Mouse (Mus musculus) embryonic facial prominence, embryonic 15.5 days (tissue): ENCODE results near the gene Prm3. TPM values are rescaled to one million over a fixed set of nuclear protein-coding genes. Genes with fewer than 3 reads are reported as not detected.
A peak's percentile ranks its signal among the peaks of the same experiment; 100 is the strongest.

ENCODE experiments used
- ATAC-seq: fragments of 200-750 bp; cut with Nextera tagmentation; 2 replicates; pipeline ENCODE4 v1.8.0; 2017; ENCODE audit warnings: low read depth, moderate TSS enrichment; ENCODE audit not compliant: insufficient number of reproducible peaks, low FRiP score, low TSS enrichment
- H3K27ac ChIP-seq: fragments of 300-500 bp; sonication (generic); replicated peaks from 2 replicates; pipeline ENCODE4 v1.5.1; 2015; ENCODE audit warnings: mild to moderate bottlenecking, inconsistent platforms
- H3K27me3 ChIP-seq: fragments of 300-500 bp; sonication (generic); 2 replicates; pipeline ENCODE4 v1.6.1; 2015; ENCODE audit warnings: inconsistent platforms
- H3K36me3 ChIP-seq: fragments of 300-500 bp; sonication (generic); 2 replicates; pipeline ENCODE4 v1.6.1; 2015; ENCODE audit warnings: mild to moderate bottlenecking, inconsistent platforms
- H3K4me1 ChIP-seq: fragments of 300-500 bp; sonication (generic); 2 replicates; pipeline ENCODE4 v1.6.1; 2015; ENCODE audit warnings: inconsistent platforms
- H3K4me2 ChIP-seq: fragments of 300-500 bp; sonication (generic); replicated peaks from 2 replicates; pipeline ENCODE4 v1.6.1; 2015; ENCODE audit warnings: mild to moderate bottlenecking, inconsistent platforms
- H3K4me3 ChIP-seq: fragments of 300-500 bp; sonication (generic); replicated peaks from 2 replicates; pipeline ENCODE4 v1.5.1; 2015; ENCODE audit warnings: mild to moderate bottlenecking, inconsistent platforms
- H3K9ac ChIP-seq: fragments of 300-500 bp; sonication (generic); 2 replicates; pipeline ENCODE4 v1.6.1; 2015; ENCODE audit warnings: inconsistent platforms
- H3K9me3 ChIP-seq: fragments of 300-500 bp; sonication (generic); replicated peaks from 2 replicates; pipeline ENCODE4 v1.6.1; 2016; ENCODE audit warnings: inconsistent platforms
- WGBS: fragments of 180-500 bp; shearing (Covaris S2); methylation state at CpG from one replicate; pipeline ENCODE4 v1.1.7; 2015; 5-methylcytosine and 5-hydroxymethylcytosine counted together
- polyA plus RNA-seq: library from polyadenylated mRNA; unstranded; fragments of >200 nt; fragmentation: Nextera tagmentation; extraction: Ambion mirVana; gene quantifications from 2 replicates; pipeline ENCODE4 v1.2.1, GENCODE M21; 2015

Prm3 gene
- polyA plus RNA-seq, 1 experiment from 2014 or later: not detected

DNA sequence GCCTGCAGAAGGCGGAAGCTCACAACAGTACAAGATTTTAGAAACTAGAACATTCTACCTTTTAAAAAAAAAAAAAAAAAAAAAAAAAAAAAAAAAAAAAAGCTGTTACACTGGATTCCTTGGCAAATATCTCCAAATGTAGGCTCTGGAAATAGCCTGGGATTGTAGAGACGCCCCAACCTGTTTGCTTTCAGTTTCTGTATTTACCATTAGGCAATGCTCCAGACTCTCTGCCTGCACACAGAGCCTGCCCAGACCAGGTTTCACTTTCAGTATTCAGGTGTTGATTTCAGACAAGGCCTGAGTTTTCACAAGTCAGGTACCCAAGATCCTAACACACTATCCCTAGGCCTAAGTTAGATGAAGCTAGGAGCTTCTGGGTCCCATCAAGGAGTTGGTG, 49.6 kb downstream of the Prm3 start:
- Histone ChIP-seq H3K36me3 (no peaks in the 10 kb centered on the region), H3K27ac (peak overlapping the region; percentile 41; the same call in 1 of the 2 replicates), H3K9me3 (no peaks in the 10 kb centered on the region), H3K4me1 (peaks cover 58% of the 10 kb centered on the region), H3K9ac (no peak overlapping the region), H3K4me3 (no peak overlapping the region), H3K27me3 (no peaks in the 10 kb centered on the region), H3K4me2 (no peak overlapping the region)
- 52% methylated on average over 2 of the region's 2 CpGs for WGBS
- ATAC-seq: no peak

Other genes with a start within 250 kb of the Prm3 start
- 26.5 and 26.7 TPM in 2 replicates for gene Dexi, start 247.9 kb downstream of the Prm3 start, polyA plus RNA-seq
- 39.6 and 42.8 TPM in 2 replicates for gene Clec16a, start 245.6 kb downstream of the Prm3 start, polyA plus RNA-seq
- gene Socs1, start 5.4 kb downstream of the Prm3 start, polyA plus RNA-seq: 15.3 and 15.4 TPM in 2 replicates
- not detected in 2 replicates for gene Tnp2, start 2.3 kb downstream of the Prm3 start, polyA plus RNA-seq
- not detected in 2 replicates for gene Prm2, start 5.2 kb upstream of the Prm3 start, polyA plus RNA-seq
- gene Prm1, start 14.9 kb upstream of the Prm3 start, polyA plus RNA-seq: not detected in 2 replicates
- gene Gm11172, start 22.0 kb upstream of the Prm3 start, polyA plus RNA-seq: not detected in 2 replicates
- gene Rmi2, start 44.1 kb upstream of the Prm3 start, polyA plus RNA-seq: 3.0 and 3.3 TPM in 2 replicates